Mouse (Mus musculus) liver, embryonic 16.5 days (tissue): ENCODE measurements around the gene Slc25a41. TPM values are rescaled to one million over a fixed set of nuclear protein-coding genes. Genes with fewer than 3 reads are reported as not detected.

ENCODE experiments used
- ATAC-seq: fragments of 200-750 bp; cut with Nextera tagmentation; 2 replicates; pipeline ENCODE4 v1.8.0; 2017; ENCODE audit warnings: low read depth, mild to moderate bottlenecking, moderate number of reproducible peaks, moderate library complexity
- H3K27ac ChIP-seq: fragments of 300-500 bp; sonication (generic); 2 replicates; pipeline ENCODE4 v1.5.1; 2014; ENCODE audit warnings: mild to moderate bottlenecking, low read length
- H3K27me3 ChIP-seq: fragments of 300-500 bp; sonication (generic); 2 replicates; pipeline ENCODE4 v1.6.1; 2014; ENCODE audit warnings: low read depth, low read length, mixed read lengths; ENCODE audit not compliant: control insufficient read depth, insufficient read depth
- H3K36me3 ChIP-seq: fragments of 300-500 bp; sonication (generic); 2 replicates; pipeline ENCODE4 v1.6.1; 2014; ENCODE audit warnings: mild to moderate bottlenecking; ENCODE audit not compliant: control insufficient read depth, insufficient read depth
- H3K4me1 ChIP-seq: fragments of 300-500 bp; sonication (generic); 2 replicates; pipeline ENCODE4 v1.6.1; 2014; ENCODE audit warnings: low read depth, low read length, mixed read lengths; ENCODE audit not compliant: control insufficient read depth
- H3K4me2 ChIP-seq: fragments of 300-500 bp; sonication (generic); 2 replicates; pipeline ENCODE4 v1.6.1; 2014; ENCODE audit warnings: low read depth, low read length, mixed read lengths
- H3K4me3 ChIP-seq: fragments of 300-500 bp; sonication (generic); 2 replicates; pipeline ENCODE4 v1.5.1; 2014; ENCODE audit warnings: low read depth, mild to moderate bottlenecking, low read length
- H3K9ac ChIP-seq: fragments of 300-500 bp; sonication (generic); 2 replicates; pipeline ENCODE4 v1.6.1; 2014; ENCODE audit warnings: low read depth, low read length
- H3K9me3 ChIP-seq: fragments of 300-500 bp; sonication (generic); replicated peaks from 2 replicates; pipeline ENCODE4 v1.6.1; 2016; ENCODE audit warnings: low read length; ENCODE audit not compliant: control insufficient read depth
- WGBS: fragments of 180-500 bp; shearing (Covaris S2); extraction: QIAGEN DNeasy Blood & Tissue Kit; methylation state at CpG from one replicate; pipeline ENCODE4 v1.1.7; 2014; ENCODE audit not compliant: insufficient replicate concordance; 5-methylcytosine and 5-hydroxymethylcytosine counted together
- polyA plus RNA-seq: library from polyadenylated mRNA; unstranded; fragments of >200 nt; fragmentation: Nextera tagmentation; extraction: Ambion mirVana; gene quantifications from 2 replicates; pipeline ENCODE4 v1.2.1, GENCODE M21; 2015

Gene Slc25a41
- polyA plus RNA-seq, 1 experiment from 2014 or later = not detected

- Histone ChIP-seq H3K9ac (peak overlapping the region; percentile 71), H3K4me3 (peak overlapping the region; percentile 73), H3K9me3 (no peaks in the 10 kb centered on the region), H3K4me1 (peaks cover 15% of the 10 kb centered on the region), H3K27me3 (no peaks in the 10 kb centered on the region), H3K27ac (no peak overlapping the region), H3K36me3 (peaks cover 22% of the 10 kb centered on the region), H3K4me2 (peak overlapping the region; percentile 87)
- WGBS = 65% methylated on average over 2 of the region's 2 CpGs
- ATAC-seq = no peak
Observed at GRCm38 (mm10) chr17:56990966-56991365, 50.5 kb downstream of the Slc25a41 start.

DNA sequence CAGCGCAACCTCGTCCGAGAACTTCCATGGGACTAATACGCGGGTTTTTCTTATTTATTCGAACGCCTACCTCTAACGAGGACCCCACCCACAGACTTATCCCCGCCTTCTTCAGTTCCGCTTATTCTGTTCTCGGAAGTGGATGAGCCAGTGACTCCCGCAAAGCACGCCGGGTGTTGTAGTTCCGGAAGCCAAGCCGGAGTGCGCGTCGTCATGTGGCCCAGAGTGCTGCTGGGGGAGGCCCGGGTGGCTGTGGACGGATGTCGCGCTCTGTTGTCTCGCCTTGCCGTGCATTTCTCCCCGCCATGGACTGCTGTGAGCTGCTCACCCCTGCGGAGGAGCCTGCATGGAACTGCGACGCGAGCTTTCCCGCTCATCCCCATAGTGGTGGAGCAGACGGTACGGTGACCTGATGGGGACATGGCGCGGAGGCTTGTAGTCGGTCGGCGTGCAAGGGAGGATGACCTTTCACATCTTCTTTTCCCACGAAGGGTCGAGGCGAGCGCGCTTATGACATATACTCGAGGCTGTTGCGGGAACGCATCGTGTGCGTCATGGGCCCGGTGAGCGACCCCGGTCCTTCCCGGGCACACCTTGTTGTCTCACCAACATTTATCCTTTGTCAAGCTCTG lies 51.2 kb downstream of the Slc25a41 start, which contains the start of gene Clpp:
Gene Clpp, plus strand, starts transcription at position 191 of the 632 bp plus-strand sequence.
- H3K9me3 ChIP-seq = no peaks in the 10 kb centered on the region
- peak; percentile 97 for ATAC-seq
- H3K4me1 ChIP-seq = peaks cover 15% of the 10 kb centered on the region
- H3K27ac ChIP-seq = peak within 1 kb of the TSS; percentile 62
- peak within 1 kb of the TSS; percentile 87 for H3K4me2 ChIP-seq
- under 1% methylated on average over 52 of the region's 52 CpGs for WGBS
- H3K4me3 ChIP-seq = peak within 1 kb of the TSS; percentile 73
- H3K27me3 ChIP-seq = no peaks in the 10 kb centered on the region
- peak within 1 kb of the TSS; percentile 71 for H3K9ac ChIP-seq
- H3K36me3 ChIP-seq = peaks cover 19% of the 10 kb centered on the region

DNA sequence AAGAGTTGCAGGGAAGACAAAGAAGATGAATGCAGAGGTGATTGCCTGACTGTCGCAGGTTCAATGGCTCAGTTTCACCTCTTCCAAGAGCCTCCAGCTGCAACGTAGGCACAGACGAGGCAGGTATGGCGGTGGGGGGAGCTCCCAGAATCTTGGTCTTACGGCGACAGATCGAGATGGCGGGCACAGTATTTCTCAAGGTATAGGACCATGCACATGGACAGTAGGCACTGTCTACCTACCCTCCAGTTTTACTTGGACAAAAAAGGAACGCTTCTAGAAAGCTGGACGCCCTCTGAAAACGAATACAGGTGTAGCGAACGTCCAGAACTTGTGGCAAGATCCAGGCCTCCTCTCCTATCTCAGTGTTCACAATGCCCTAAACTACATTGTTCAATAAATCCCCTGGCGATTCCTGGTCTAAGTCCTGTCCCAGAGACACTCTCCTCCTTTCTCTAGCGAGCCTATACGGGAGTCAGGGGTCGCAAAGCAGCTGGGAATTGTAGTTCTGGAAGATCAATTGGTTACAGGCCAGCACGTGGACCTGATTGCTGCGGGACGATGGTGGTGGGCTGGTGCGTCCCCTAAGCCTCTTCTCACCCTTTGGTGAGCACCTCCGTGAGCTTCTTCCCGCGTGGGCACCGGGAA lies 51.9 kb downstream of the Slc25a41 start:
- WGBS = 2% methylated on average over 25 of the region's 25 CpGs
- ATAC-seq = peak; percentile 83

DNA sequence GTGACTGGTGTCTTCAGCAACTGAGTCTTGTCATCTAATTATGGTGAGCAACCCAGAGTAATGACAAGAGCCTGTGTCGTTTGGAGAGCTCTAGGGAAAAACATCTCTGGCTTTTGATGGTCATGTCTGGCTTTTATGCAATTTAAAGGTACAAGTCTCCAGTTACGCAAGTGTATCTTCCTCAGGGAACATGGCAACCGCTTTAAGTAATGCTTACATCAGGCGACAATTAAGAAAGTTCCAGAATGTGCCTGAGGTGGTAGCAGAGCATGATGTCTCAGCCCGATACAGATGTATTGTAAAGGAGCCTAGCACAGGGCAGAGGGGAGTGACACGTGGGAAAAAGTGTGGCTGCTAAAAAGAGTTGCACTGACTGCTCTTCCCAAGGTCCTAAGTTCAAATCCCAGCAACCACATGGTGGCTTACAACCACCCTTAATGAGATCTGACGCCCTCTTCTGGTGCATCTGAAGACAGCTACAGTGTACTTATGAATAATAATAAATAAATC lies 52.5 kb downstream of the Slc25a41 start:
- Histone ChIP-seq H3K9ac (no peak overlapping the region), H3K4me2 (peak overlapping the region; percentile 87), H3K27me3 (no peaks in the 10 kb centered on the region), H3K4me1 (peaks cover 15% of the 10 kb centered on the region), H3K9me3 (no peaks in the 10 kb centered on the region), H3K36me3 (peaks cover 12% of the 10 kb centered on the region), H3K4me3 (peak overlapping the region; percentile 73), H3K27ac (no peak overlapping the region)
- no peak for ATAC-seq
- WGBS = 67% methylated on average over 7 of the region's 7 CpGs

More for the DNA sequence above, 51.9 kb downstream of the Slc25a41 start:
- Histone ChIP-seq H3K4me2 (peak overlapping the region; percentile 87), H3K4me1 (peaks cover 15% of the 10 kb centered on the region), H3K9me3 (no peaks in the 10 kb centered on the region), H3K9ac (peak overlapping the region; percentile 71), H3K27me3 (no peaks in the 10 kb centered on the region), H3K4me3 (peak overlapping the region; percentile 73), H3K27ac (peak overlapping the region; percentile 62), H3K36me3 (peaks cover 14% of the 10 kb centered on the region)

DNA sequence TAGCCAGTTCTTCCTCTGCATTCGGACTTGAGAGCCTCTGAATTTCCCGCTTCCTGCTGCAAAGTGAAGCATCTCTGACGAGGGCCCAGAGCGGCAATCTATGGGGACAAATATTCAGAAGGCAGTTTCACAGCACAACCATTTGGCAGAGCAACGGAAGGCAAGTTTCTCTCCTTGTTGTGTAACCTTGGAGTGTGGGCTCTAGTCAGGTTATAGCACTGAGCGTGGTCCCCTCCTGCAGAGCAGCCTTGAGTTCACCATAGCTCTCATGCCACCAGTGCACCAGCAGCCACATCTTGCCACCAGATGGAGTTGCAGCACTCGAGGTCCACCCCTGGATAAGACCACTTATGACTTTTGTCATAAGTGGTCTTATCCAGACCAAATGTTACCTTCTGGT lies 53.0 kb downstream of the Slc25a41 start:
- no peaks in the 10 kb centered on the region for H3K27me3 ChIP-seq
- no peak for ATAC-seq
- WGBS = 73% methylated on average over 7 of the region's 7 CpGs

DNA sequence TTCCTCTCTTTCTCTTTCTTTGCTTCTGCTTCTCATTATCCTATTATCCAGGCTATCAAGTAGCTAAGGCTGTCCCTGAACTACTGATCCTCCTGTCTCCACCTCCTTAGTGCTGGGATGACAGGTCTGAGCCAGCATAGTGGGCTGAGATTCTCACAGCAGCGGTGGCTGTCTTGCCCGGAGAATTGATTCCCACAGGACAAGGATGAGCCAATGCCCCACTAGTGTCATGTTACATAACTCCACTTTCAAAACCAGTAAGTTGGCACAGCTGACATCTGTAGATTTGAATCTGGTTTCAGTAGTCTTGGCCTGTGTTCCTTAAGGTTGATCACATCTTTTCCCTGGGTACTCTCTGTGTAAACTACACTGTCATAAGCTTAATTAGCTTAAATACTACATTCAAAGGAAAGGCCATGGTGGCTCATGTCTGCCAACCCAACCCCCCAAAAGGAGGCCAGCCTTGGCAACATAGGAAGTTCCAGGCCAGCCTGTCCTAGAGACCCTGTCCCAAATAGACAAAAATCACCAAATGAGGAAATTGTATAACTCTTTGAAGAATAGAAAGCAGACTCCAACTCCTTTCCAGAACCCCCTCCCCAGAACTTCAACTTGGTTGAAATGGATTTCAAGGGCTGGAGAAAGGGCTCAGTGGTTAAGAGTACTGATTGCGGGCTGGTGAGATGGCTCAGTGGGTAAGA lies 55.2 kb downstream of the Slc25a41 start:
- Histone ChIP-seq H3K9ac (no peak overlapping the region), H3K4me2 (no peak overlapping the region), H3K9me3 (no peaks in the 10 kb centered on the region), H3K27ac (no peak overlapping the region), H3K27me3 (no peaks in the 10 kb centered on the region), H3K36me3 (no peaks in the 10 kb centered on the region), H3K4me1 (peaks cover 14% of the 10 kb centered on the region), H3K4me3 (no peak overlapping the region)
- WGBS = 74% methylated on average over 3 of the region's 3 CpGs
- ATAC-seq = no peak

More for the DNA sequence above, 53.0 kb downstream of the Slc25a41 start:
- H3K4me1 ChIP-seq = peaks cover 15% of the 10 kb centered on the region
- no peak overlapping the region for H3K9ac ChIP-seq
- no peak overlapping the region for H3K4me2 ChIP-seq
- H3K9me3 ChIP-seq = no peaks in the 10 kb centered on the region
- H3K27ac ChIP-seq = no peak overlapping the region
- H3K36me3 ChIP-seq = peaks cover 8% of the 10 kb centered on the region
- H3K4me3 ChIP-seq = no peak overlapping the region

DNA sequence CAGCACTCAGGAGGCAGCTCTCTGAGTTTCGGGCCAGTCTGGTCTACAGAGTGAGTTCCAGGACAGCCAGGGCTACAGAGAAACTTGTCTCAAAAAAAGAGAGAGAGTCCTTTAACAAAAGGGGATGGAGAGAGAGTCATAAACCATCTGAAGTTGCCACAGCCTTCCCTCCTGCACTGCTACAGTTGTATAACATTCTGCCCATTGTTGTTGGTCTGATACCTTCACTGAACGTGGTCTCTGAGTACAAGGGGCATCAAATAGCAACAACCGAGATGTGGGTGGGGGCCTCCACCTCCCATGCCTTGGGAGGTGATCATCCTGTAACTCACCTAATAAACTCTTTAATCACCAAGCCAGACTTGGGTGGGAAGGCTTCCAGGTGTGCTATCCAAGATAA lies 55.8 kb downstream of the Slc25a41 start:
- Histone ChIP-seq H3K4me3 (no peak overlapping the region), H3K4me1 (peaks cover 8% of the 10 kb centered on the region), H3K27ac (no peak overlapping the region), H3K9ac (no peak overlapping the region), H3K27me3 (no peaks in the 10 kb centered on the region), H3K9me3 (no peaks in the 10 kb centered on the region), H3K4me2 (no peak overlapping the region), H3K36me3 (no peaks in the 10 kb centered on the region)
- WGBS = 61% methylated on average over 3 of the region's 3 CpGs
- ATAC-seq = no peak

GRCm38 (mm10) chr17:56984886-56985285 lies 56.6 kb downstream of the Slc25a41 start:
- Histone ChIP-seq H3K27ac (no peak overlapping the region), H3K9ac (no peak overlapping the region), H3K4me1 (peaks cover 5% of the 10 kb centered on the region), H3K4me2 (no peak overlapping the region), H3K4me3 (no peak overlapping the region), H3K36me3 (no peaks in the 10 kb centered on the region), H3K27me3 (no peaks in the 10 kb centered on the region), H3K9me3 (no peaks in the 10 kb centered on the region)
- no peak for ATAC-seq
- WGBS = 67% methylated on average over 9 of the region's 9 CpGs
